Mouse (Mus musculus) heart, adult 2 months (tissue): ENCODE measurements at regions not wholly inside any gene's neighbourhood (a gene's known extent, or its start where the extent isn't known, plus 50 kb on each side); places are given as distances from the start of the nearest gene placed in this dataset.

Experiments used
- EP300 ChIP-seq: fragments of 200-500 bp; IDR thresholded peaks from 2 replicates; pipeline ENCODE4 v1.6.1; 2011; ENCODE audit warnings: low read depth, low read length, control low read depth; ENCODE audit not compliant: insufficient read depth
- POLR2A ChIP-seq: fragments of 200-500 bp; IDR thresholded peaks from 2 replicates; pipeline ENCODE4 v1.6.1; 2011; ENCODE audit warnings: mild to moderate bottlenecking, low read depth, low read length, control low read depth; ENCODE audit not compliant: insufficient read depth

DNA sequence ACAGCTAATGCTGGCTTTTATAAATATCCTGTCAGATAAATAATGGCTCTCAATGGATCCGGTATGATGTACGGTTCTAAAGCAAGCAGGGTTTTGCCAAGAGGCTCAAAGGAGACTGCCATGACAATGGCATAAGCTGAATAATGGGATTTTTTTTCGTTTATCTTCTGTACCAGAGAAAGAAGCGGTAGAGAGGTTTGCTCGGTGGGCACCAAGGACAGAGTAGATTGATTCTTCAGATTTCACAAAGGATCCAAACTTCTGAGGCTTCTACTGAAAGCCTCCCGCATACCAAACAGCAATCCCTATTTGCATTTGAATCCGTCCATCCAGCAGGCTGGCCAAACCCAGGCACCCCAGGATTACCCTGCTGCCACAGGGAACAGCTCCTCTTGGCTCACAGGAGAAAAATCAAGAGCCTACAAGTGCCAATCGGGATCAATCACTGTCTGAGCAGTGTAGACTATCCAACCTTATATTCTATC lies 342.0 kb upstream of the Noct start:
- no peak for TF ChIP-seq EP300
- no peak for TF ChIP-seq POLR2A
